Mouse (Mus musculus): Measurements from ENCODE around the gene Shbg. TPM values are rescaled to one million over a fixed set of nuclear protein-coding genes. Genes with fewer than 3 reads are reported as not detected.

The Shbg gene
- polyA plus RNA-seq, 1 experiment from 2014 or later: not detected

DNA sequence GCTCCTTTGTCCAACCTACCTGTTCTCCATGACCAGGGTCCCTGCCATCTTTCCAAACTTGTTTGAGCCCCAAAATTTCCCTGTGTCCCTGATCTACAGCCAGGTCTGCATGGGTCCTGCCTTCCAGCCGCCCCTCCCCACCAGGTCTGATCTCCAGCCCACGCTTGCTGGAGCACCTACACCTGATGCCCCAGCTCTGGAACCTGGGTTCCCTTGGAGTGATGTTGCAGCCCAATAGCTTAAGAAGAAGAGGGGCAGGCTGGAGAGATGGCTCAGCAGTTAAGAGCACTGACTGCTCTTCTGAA lies 11.3 kb downstream of the Shbg start:
- Histone ChIP-seq H3K4me1 (ENCODE audit: control insufficient read depth, insufficient read depth, low read length) (peaks cover 17% of the 10 kb centered on the region), H3K4me2 (ENCODE audit: low read length) (peak overlapping the region; percentile 76), H3K36me3 (ENCODE audit: control insufficient read depth, insufficient read depth, low read length) (peaks cover 7% of the 10 kb centered on the region), H3K27ac (ENCODE audit: low read length) (peak overlapping the region; percentile 25; the same call in 1 of the 2 replicates), H3K27me3 (ENCODE audit: control insufficient read depth, insufficient read depth, low read depth, low read length) (no peaks in the 10 kb centered on the region), H3K9me3 (replicated peaks; ENCODE audit: control insufficient read depth, low read length, poor library complexity, severe bottlenecking) (no peaks in the 10 kb centered on the region), H3K9ac (ENCODE audit: low read depth, low read length) (peak overlapping the region; percentile 36; the same call in 1 of the 2 replicates), H3K4me3 (ENCODE audit: low read depth, low read length) (peak overlapping the region; percentile 73)
- ATAC-seq: no peak
- 67% methylated on average over 2 of the region's 2 CpGs for WGBS

- Histone ChIP-seq H3K4me2 (ENCODE audit: low read length) (peak within 1 kb of the TSS; percentile 76), H3K9me3 (replicated peaks; ENCODE audit: control insufficient read depth, low read length, poor library complexity, severe bottlenecking) (no peaks in the 10 kb centered on the region), H3K27me3 (ENCODE audit: control insufficient read depth, insufficient read depth, low read depth, low read length) (no peaks in the 10 kb centered on the region), H3K4me3 (ENCODE audit: low read depth, low read length) (peak within 1 kb of the TSS; percentile 73), H3K9ac (ENCODE audit: low read depth, low read length) (peak within 1 kb of the TSS; percentile 89), H3K4me1 (ENCODE audit: control insufficient read depth, insufficient read depth, low read length) (peaks cover 17% of the 10 kb centered on the region), H3K36me3 (ENCODE audit: control insufficient read depth, insufficient read depth, low read length) (peaks cover 7% of the 10 kb centered on the region), H3K27ac (ENCODE audit: low read length) (peak within 1 kb of the TSS; percentile 81)
- ATAC-seq: peak; percentile 92
- 2% methylated on average over 31 of the region's 32 CpGs for WGBS
Observed at GRCm38 (mm10) chr11:69605726-69606490, 11.8 kb downstream of the Shbg start, which contains the start of gene Atp1b2. TSS of gene Atp1b2 (minus strand) at chr11:69605942.

DNA sequence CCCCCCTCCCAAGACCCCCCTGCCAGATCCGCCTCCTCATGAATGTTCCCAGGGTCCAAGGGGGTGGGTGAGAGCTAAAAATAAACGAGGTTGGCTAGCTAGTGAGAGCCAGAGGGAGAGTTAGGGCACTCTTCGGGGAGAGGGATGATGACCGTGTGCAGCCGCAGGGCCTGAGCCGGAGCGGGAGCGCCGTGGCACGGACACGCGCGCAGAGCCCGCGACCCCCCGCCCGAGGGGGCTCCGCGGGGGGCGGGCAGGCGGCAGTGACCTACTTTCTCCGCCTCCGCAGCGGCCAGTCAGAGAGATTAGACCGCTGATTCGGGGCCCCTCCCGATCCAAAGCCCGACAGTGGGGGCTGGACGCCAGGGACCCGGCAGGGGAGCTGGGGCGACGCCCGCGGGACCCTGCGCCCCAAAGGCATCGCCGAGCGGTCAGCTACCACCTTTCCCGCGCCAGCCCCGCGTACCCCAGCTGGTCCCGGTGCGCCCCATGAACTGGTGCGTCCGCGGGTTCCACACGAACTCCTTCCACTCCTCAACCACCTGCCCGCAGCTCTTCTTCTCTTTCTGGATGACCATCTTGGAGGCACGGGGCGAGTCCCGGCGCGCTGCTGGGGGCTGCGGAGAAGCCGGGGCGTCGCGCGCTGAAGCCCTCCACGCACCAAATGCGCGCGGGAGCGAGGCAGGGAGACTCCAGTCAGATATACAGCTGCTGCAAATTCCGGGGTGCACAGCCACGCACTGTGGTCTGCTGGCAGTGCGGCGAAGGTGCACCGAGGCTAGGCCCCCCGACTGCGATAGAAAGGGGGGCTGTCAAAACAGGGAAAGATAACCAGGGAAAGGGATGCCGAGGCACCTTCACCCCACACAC lies 12.7 kb downstream of the Shbg start:
- H3K27me3 ChIP-seq (ENCODE audit: control insufficient read depth, insufficient read depth, low read depth, low read length): no peaks in the 10 kb centered on the region
- ATAC-seq: peak; percentile 67
- peak overlapping the region; percentile 76 for H3K4me2 ChIP-seq (ENCODE audit: low read length)
- peak overlapping the region; percentile 89 for H3K9ac ChIP-seq (ENCODE audit: low read depth, low read length)
- peaks cover 20% of the 10 kb centered on the region for H3K4me1 ChIP-seq (ENCODE audit: control insufficient read depth, insufficient read depth, low read length)
- H3K36me3 ChIP-seq (ENCODE audit: control insufficient read depth, insufficient read depth, low read length): peaks cover 7% of the 10 kb centered on the region
- under 1% methylated on average over 63 of the region's 73 CpGs for WGBS
- H3K4me3 ChIP-seq (ENCODE audit: low read depth, low read length): peak overlapping the region; percentile 73
- H3K9me3 ChIP-seq (replicated peaks; ENCODE audit: control insufficient read depth, low read length, poor library complexity, severe bottlenecking): no peaks in the 10 kb centered on the region
- peak overlapping the region; percentile 81 for H3K27ac ChIP-seq (ENCODE audit: low read length)

GRCm38 (mm10) chr11:69604347-69604746 lies 13.4 kb downstream of the Shbg start:
- peaks cover 21% of the 10 kb centered on the region for H3K4me1 ChIP-seq (ENCODE audit: control insufficient read depth, insufficient read depth, low read length)
- H3K9me3 ChIP-seq (replicated peaks; ENCODE audit: control insufficient read depth, low read length, poor library complexity, severe bottlenecking): no peaks in the 10 kb centered on the region
- ATAC-seq: peak; percentile 30; the same call in 1 of the 2 replicates
- H3K4me3 ChIP-seq (ENCODE audit: low read depth, low read length): peak overlapping the region; percentile 73
- 38% methylated on average over 3 of the region's 3 CpGs for WGBS
- H3K36me3 ChIP-seq (ENCODE audit: control insufficient read depth, insufficient read depth, low read length): peaks cover 7% of the 10 kb centered on the region
- no peaks in the 10 kb centered on the region for H3K27me3 ChIP-seq (ENCODE audit: control insufficient read depth, insufficient read depth, low read depth, low read length)
- peak overlapping the region; percentile 81 for H3K27ac ChIP-seq (ENCODE audit: low read length)
- peak overlapping the region; percentile 89 for H3K9ac ChIP-seq (ENCODE audit: low read depth, low read length)
- peak overlapping the region; percentile 76 for H3K4me2 ChIP-seq (ENCODE audit: low read length)

- no peak overlapping the region for H3K27ac ChIP-seq (ENCODE audit: low read length)
- H3K9me3 ChIP-seq (replicated peaks; ENCODE audit: control insufficient read depth, low read length, poor library complexity, severe bottlenecking): no peaks in the 10 kb centered on the region
- peaks cover 7% of the 10 kb centered on the region for H3K36me3 ChIP-seq (ENCODE audit: control insufficient read depth, insufficient read depth, low read length)
- H3K27me3 ChIP-seq (ENCODE audit: control insufficient read depth, insufficient read depth, low read depth, low read length): no peaks in the 10 kb centered on the region
- H3K9ac ChIP-seq (ENCODE audit: low read depth, low read length): no peak overlapping the region
- H3K4me1 ChIP-seq (ENCODE audit: control insufficient read depth, insufficient read depth, low read length): peaks cover 21% of the 10 kb centered on the region
- 93% methylated on average over 8 of the region's 8 CpGs for WGBS
- H3K4me2 ChIP-seq (ENCODE audit: low read length): peak overlapping the region; percentile 76
- H3K4me3 ChIP-seq (ENCODE audit: low read depth, low read length): 0 out of 2 replicates have a peak overlapping the region, but pooled peaks have one; percentile 7
- ATAC-seq: no peak
Observed at GRCm38 (mm10) chr11:69603516-69603915, 14.2 kb downstream of the Shbg start.

- Histone ChIP-seq H3K9ac (ENCODE audit: low read depth, low read length) (no peak overlapping the region), H3K4me2 (ENCODE audit: low read length) (no peak overlapping the region), H3K4me3 (ENCODE audit: low read depth, low read length) (no peak overlapping the region), H3K4me1 (ENCODE audit: control insufficient read depth, insufficient read depth, low read length) (peaks cover 21% of the 10 kb centered on the region), H3K27ac (ENCODE audit: low read length) (no peak overlapping the region), H3K36me3 (ENCODE audit: control insufficient read depth, insufficient read depth, low read length) (peaks cover 7% of the 10 kb centered on the region), H3K27me3 (ENCODE audit: control insufficient read depth, insufficient read depth, low read depth, low read length) (no peaks in the 10 kb centered on the region), H3K9me3 (replicated peaks; ENCODE audit: control insufficient read depth, low read length, poor library complexity, severe bottlenecking) (no peaks in the 10 kb centered on the region)
- ATAC-seq: no peak
- 85% methylated on average over 3 of the region's 3 CpGs for WGBS
Observed at GRCm38 (mm10) chr11:69601768-69602167, 15.9 kb downstream of the Shbg start.

DNA sequence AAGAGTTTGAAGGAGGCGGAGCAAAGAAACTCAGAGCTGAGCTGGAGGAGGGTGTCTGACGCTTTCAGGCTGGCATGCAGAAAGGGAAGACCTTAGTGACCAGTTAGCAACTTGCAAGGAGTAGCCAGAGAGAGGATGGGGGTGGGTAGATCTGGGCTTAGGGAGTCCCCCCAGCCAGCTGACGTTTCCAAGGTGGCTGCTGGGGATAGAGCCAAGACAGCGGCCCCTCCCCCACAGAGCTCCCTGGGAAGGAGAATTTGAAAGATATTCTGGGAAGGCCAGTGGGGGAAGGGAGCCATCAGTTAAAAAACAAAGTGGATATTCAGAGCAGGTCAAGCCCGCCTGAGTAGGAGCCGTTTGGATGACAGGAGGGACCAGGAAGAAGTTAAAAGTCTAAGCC lies 17.6 kb downstream of the Shbg start:
- H3K36me3 ChIP-seq (ENCODE audit: control insufficient read depth, insufficient read depth, low read length): peaks cover 7% of the 10 kb centered on the region
- H3K9me3 ChIP-seq (replicated peaks; ENCODE audit: control insufficient read depth, low read length, poor library complexity, severe bottlenecking): no peaks in the 10 kb centered on the region
- peak overlapping the region; percentile 23; the same call in 1 of the 2 replicates for H3K27ac ChIP-seq (ENCODE audit: low read length)
- ATAC-seq: peak; percentile 31; the same call in 1 of the 2 replicates
- H3K4me2 ChIP-seq (ENCODE audit: low read length): no peak overlapping the region
- peaks cover 17% of the 10 kb centered on the region for H3K4me1 ChIP-seq (ENCODE audit: control insufficient read depth, insufficient read depth, low read length)
- no peaks in the 10 kb centered on the region for H3K27me3 ChIP-seq (ENCODE audit: control insufficient read depth, insufficient read depth, low read depth, low read length)
- H3K4me3 ChIP-seq (ENCODE audit: low read depth, low read length): no peak overlapping the region
- WGBS: 13% methylated on average over 6 of the region's 6 CpGs
- H3K9ac ChIP-seq (ENCODE audit: low read depth, low read length): no peak overlapping the region

GRCm38 (mm10) chr11:69599436-69599835 lies 18.3 kb downstream of the Shbg start:
- no peaks in the 10 kb centered on the region for H3K9me3 ChIP-seq (replicated peaks; ENCODE audit: control insufficient read depth, low read length, poor library complexity, severe bottlenecking)
- peaks cover 16% of the 10 kb centered on the region for H3K4me1 ChIP-seq (ENCODE audit: control insufficient read depth, insufficient read depth, low read length)
- 0 out of 2 replicates have a peak overlapping the region, but pooled peaks have one; percentile 14 for H3K27ac ChIP-seq (ENCODE audit: low read length)
- H3K36me3 ChIP-seq (ENCODE audit: control insufficient read depth, insufficient read depth, low read length): peaks cover 7% of the 10 kb centered on the region
- no peaks in the 10 kb centered on the region for H3K27me3 ChIP-seq (ENCODE audit: control insufficient read depth, insufficient read depth, low read depth, low read length)
- 12% methylated on average over 9 of the region's 9 CpGs for WGBS
- ATAC-seq: no peak
- no peak overlapping the region for H3K4me2 ChIP-seq (ENCODE audit: low read length)
- H3K4me3 ChIP-seq (ENCODE audit: low read depth, low read length): no peak overlapping the region
- H3K9ac ChIP-seq (ENCODE audit: low read depth, low read length): no peak overlapping the region

All from midbrain, embryonic 16.5 days (tissue).